ENCODE assay signal across 8 mouse cellular contexts in the genomic region with DNA sequence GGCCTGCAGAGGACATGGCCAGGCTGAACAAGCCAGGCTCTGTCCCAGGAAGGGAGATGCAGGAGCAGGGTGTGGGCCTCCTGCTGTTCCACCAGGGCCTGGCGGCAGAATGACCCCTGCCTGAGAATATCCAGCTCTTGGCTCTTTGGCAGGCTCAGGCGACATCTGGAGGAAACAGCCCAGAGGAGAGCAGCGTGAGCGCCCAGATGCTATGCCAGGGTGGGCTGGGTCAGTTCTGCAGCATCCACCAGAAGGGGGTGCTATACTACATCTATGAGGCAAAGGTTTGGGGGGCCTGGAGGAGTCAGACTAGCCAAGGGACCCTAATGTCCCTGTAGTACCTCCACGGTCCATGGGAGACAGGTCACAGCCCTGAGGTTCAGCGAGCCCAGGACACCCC. TPM values are rescaled to one million over a fixed set of nuclear protein-coding genes. Genes with fewer than 3 reads are reported as not detected.
A peak's percentile ranks its signal among the peaks of the same experiment; 100 is the strongest.
DNase-seq lines count a peak whose midpoint lies in the region; ATAC-seq lines count a peak whose summit lies in the region.

No protein-coding gene starts in this region.

- H3K4me1 ChIP-seq in embryonic facial prominence, embryonic 12.5 days, result peaks cover 21% of the 10 kb centered on the region
- H3K4me1 ChIP-seq in midbrain, embryonic 11.5 days (ENCODE audit: control insufficient read depth, insufficient read depth, low read length), result peaks cover 25% of the 10 kb centered on the region

- no peaks in the 10 kb centered on the region for H3K9me3 ChIP-seq in embryonic facial prominence, embryonic 12.5 days
- H3K9me3 ChIP-seq in midbrain, embryonic 11.5 days (ENCODE audit: control insufficient read depth, low read length), result no peaks in the 10 kb centered on the region

- H3K27ac ChIP-seq in embryonic facial prominence, embryonic 12.5 days, result peak overlapping the region; percentile 17; the same call in 1 of the 2 replicates
- H3K27ac ChIP-seq in midbrain, embryonic 11.5 days (ENCODE audit: low read depth, low read length), result no peak overlapping the region

- ATAC-seq in embryonic facial prominence, embryonic 12.5 days (ENCODE audit: insufficient number of reproducible peaks, insufficient read depth, low FRiP score, low TSS enrichment), result no peak
- ATAC-seq in midbrain, embryonic 11.5 days (ENCODE audit: low FRiP score), result peak; percentile 18

- H3K4me2 ChIP-seq in embryonic facial prominence, embryonic 12.5 days (replicated peaks), result no peak overlapping the region
- H3K4me2 ChIP-seq in midbrain, embryonic 11.5 days, result no peak overlapping the region

- no peaks in the 10 kb centered on the region for H3K27me3 ChIP-seq in embryonic facial prominence, embryonic 12.5 days
- H3K27me3 ChIP-seq in midbrain, embryonic 11.5 days (ENCODE audit: control insufficient read depth, insufficient read depth, low read length), result no peaks in the 10 kb centered on the region

- H3K36me3 ChIP-seq in embryonic facial prominence, embryonic 12.5 days, result peaks cover 85% of the 10 kb centered on the region
- peaks cover 36% of the 10 kb centered on the region for H3K36me3 ChIP-seq in midbrain, embryonic 11.5 days (ENCODE audit: control insufficient read depth, insufficient read depth, low read length)

- no peak overlapping the region for H3K4me3 ChIP-seq in embryonic facial prominence, embryonic 12.5 days
- no peak overlapping the region for H3K4me3 ChIP-seq in midbrain, embryonic 11.5 days (ENCODE audit: low read depth, low read length)

- H3K9ac ChIP-seq in embryonic facial prominence, embryonic 12.5 days, result no peak overlapping the region
- no peak overlapping the region for H3K9ac ChIP-seq in midbrain, embryonic 11.5 days (ENCODE audit: low read length)

- peak; percentile 64 for DNase-seq in 3T3-L1 (ENCODE audit: low read depth, low spot score)
- DNase-seq in CD4-positive helper T cell, adult 2 months (ENCODE audit: low read depth, low spot score), result peak; percentile 45
- DNase-seq in heart, postnatal 10 days, result peak; percentile 74 to 84
- peak; percentile 40 to 69 for DNase-seq in kidney, postnatal 36 days
- peak; percentile 90 for DNase-seq in midbrain, embryonic 11.5 days (ENCODE audit: low spot score, missing footprints)
- DNase-seq in thymus, postnatal 36 days, result peak; percentile 60 to 69
- no peak for DNase-seq in urinary bladder, postnatal 36 days (ENCODE audit: low spot score in 2 of 2)

- 43% methylated on average over 6 of the region's 6 CpGs for WGBS in embryonic facial prominence, embryonic 12.5 days
- 42% methylated on average over 6 of the region's 6 CpGs for whole genome bisulfite sequencing in midbrain, embryonic 11.5 days

- intact Hi-C loops in heart, postnatal 10 days (cut with DNase I), result loop anchor here (2.0 kb wide), 1 partner anchor 66 kb away; no protein-coding TSS in a partner anchor

RNA-seq across cellular contexts. Expression of a gene that starts 12.0 kb away (rescaled TPM):
- polyA plus RNA-seq in embryonic facial prominence, embryonic 12.5 days (2016; fragmentation: Nextera tagmentation; extraction: Ambion mirVana), result 40.8 and 43.5 TPM in 2 replicates
- 10 to 100 TPM; 12.9 to 26.0 TPM for total RNA-seq in heart, postnatal 10 days (2021)
- 33.8 and 36.9 TPM in 2 replicates for polyA plus RNA-seq in midbrain, embryonic 11.5 days (2014; fragmentation: Nextera tagmentation; extraction: Ambion mirVana)

RNA-seq across cellular contexts. Expression of a gene that starts 38.1 kb away (rescaled TPM):
- 71.8 and 72.2 TPM in 2 replicates for polyA plus RNA-seq in embryonic facial prominence, embryonic 12.5 days (2016; fragmentation: Nextera tagmentation; extraction: Ambion mirVana)
- total RNA-seq in heart, postnatal 10 days (2021), result 10 to 100 TPM; 25.5 to 28.7 TPM
- 94.3 and 103 TPM in 2 replicates for polyA plus RNA-seq in midbrain, embryonic 11.5 days (2014; fragmentation: Nextera tagmentation; extraction: Ambion mirVana)

Comparison
In these comparisons a context has a peak if more than half of its experiments do, and no peak if none do; other contexts are left out.
1. DNase-seq: peak in 3T3-L1 (single experiment), CD4-positive helper T cell, adult 2 months (single experiment), heart, postnatal 10 days (2 of 2), kidney, postnatal 36 days (2 of 2), midbrain, embryonic 11.5 days (single experiment) and thymus, postnatal 36 days (2 of 2); none in urinary bladder, postnatal 36 days (0 of 2).